Mouse (Mus musculus): ENCODE measurements around the gene a. TPM values are rescaled to one million over a fixed set of nuclear protein-coding genes. Genes with fewer than 3 reads are reported as not detected.
A peak's percentile ranks its signal among the peaks of the same experiment; 100 is the strongest.

The a gene
- polyA plus RNA-seq, 1 experiment from 2014 or later, result 3.8 TPM

DNA sequence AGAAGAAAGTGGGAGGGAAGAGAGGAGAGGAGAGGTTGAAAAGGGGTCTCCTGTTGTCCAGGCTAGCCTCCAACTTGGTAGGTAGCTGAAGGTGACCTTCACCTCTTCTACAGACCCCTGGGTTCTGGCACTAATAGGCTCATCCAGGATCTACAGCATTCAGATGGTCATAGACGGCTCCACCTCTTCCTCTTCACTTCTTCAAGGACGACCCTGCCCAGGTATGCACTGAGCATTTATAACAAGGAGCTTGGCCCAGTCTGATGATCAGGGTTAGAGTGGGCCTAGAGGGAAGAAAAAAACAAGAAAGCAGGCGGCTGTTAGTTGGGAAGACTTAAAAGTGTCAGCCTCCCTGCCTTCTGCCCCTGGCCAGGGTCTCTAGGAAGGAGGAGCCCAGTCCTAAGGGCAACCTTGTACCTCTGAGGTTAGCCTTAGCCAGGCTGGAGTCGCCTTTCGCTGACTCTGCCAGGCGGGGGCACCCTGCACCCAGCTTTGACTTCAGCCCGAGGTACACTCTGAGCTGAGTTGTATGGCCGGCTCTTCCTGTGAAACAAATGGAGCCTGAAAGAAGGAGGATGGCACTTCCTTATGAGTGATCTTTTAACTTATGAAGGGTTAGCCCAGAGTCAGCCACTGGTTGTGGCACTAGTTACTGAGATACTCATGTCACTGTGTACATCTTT is 291.1 kb downstream of the a start:
- Histone ChIP-seq H3K4me2 (ENCODE audit: low read length) (no peak overlapping the region), H3K9me3 (ENCODE audit: control insufficient read depth, low read length) (no peaks in the 10 kb centered on the region), H3K4me3 (replicated peaks; ENCODE audit: low read depth, low read length) (no peak overlapping the region), H3K27ac (replicated peaks; ENCODE audit: low read depth, low read length) (no peak overlapping the region), H3K9ac (replicated peaks; ENCODE audit: low read length) (no peak overlapping the region), H3K27me3 (ENCODE audit: control insufficient read depth, insufficient read depth, low read length) (no peaks in the 10 kb centered on the region), H3K4me1 (ENCODE audit: control insufficient read depth, insufficient read depth, low read length) (no peaks in the 10 kb centered on the region), H3K36me3 (ENCODE audit: control insufficient read depth, insufficient read depth, low read length) (no peaks in the 10 kb centered on the region)
- WGBS, result 21% methylated on average over 8 of the region's 8 CpGs
- ATAC-seq (ENCODE audit: low FRiP score, low TSS enrichment) (no peak), DNase-seq (peak; percentile 68)

DNA sequence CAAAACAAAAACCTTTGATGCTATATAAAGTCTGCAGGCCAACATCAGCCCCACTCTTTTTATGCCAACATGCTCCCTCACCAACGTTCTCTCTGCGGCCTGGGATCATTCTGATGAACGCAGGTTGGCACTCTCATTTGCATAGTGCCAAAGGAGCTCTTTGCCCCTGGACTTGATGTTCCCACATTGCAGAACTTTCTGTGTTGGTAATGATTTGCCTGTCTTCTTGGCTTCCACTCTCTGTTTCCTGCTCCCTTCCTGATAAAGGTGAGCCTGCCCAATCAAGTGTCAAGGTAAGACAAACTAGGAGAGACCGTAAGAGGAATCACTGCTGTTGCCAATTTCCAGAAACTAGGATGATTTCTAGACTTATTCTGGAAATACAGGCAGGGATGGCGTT is 293.3 kb downstream of the a start:
- Histone ChIP-seq H3K27ac (replicated peaks; ENCODE audit: low read depth, low read length) (no peak overlapping the region), H3K4me2 (ENCODE audit: low read length) (no peak overlapping the region), H3K4me3 (replicated peaks; ENCODE audit: low read depth, low read length) (no peak overlapping the region), H3K9me3 (ENCODE audit: control insufficient read depth, low read length) (no peaks in the 10 kb centered on the region), H3K27me3 (ENCODE audit: control insufficient read depth, insufficient read depth, low read length) (no peaks in the 10 kb centered on the region), H3K9ac (replicated peaks; ENCODE audit: low read length) (no peak overlapping the region), H3K4me1 (ENCODE audit: control insufficient read depth, insufficient read depth, low read length) (no peaks in the 10 kb centered on the region), H3K36me3 (ENCODE audit: control insufficient read depth, insufficient read depth, low read length) (no peaks in the 10 kb centered on the region)
- ATAC-seq (ENCODE audit: low FRiP score, low TSS enrichment) (no peak), DNase-seq (no peak)
- WGBS, result 89% methylated on average over 5 of the region's 5 CpGs

DNA sequence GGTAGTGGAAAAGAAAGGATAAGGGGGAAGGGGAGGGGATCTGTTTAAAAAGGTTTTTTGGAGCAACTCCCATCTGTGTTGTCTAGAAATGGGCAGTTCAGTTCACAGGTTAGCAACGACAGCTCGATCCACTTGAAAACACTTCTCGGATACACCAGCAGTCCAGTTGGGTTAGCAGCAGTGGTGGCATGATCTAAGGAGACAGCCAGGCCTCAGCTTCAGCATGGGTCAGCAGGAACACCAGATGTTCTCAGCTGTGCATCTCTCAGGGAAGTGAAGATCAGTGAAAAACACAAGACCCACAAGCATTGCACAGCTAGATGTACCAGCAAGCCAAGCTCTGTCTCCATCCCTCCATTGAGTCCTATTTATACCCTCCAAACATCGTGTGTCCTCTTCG is 295.1 kb downstream of the a start:
- 90% methylated on average over 5 of the region's 5 CpGs for WGBS
- no peak for ATAC-seq (ENCODE audit: low FRiP score, low TSS enrichment)
- Histone ChIP-seq H3K27me3 (ENCODE audit: control insufficient read depth, insufficient read depth, low read length) (no peaks in the 10 kb centered on the region), H3K4me1 (ENCODE audit: control insufficient read depth, insufficient read depth, low read length) (no peaks in the 10 kb centered on the region), H3K4me3 (replicated peaks; ENCODE audit: low read depth, low read length) (no peak overlapping the region), H3K9ac (replicated peaks; ENCODE audit: low read length) (no peak overlapping the region), H3K4me2 (ENCODE audit: low read length) (no peak overlapping the region), H3K36me3 (ENCODE audit: control insufficient read depth, insufficient read depth, low read length) (no peaks in the 10 kb centered on the region), H3K9me3 (ENCODE audit: control insufficient read depth, low read length) (no peaks in the 10 kb centered on the region), H3K27ac (replicated peaks; ENCODE audit: low read depth, low read length) (no peak overlapping the region)
- DNase-seq, result no peak

DNA sequence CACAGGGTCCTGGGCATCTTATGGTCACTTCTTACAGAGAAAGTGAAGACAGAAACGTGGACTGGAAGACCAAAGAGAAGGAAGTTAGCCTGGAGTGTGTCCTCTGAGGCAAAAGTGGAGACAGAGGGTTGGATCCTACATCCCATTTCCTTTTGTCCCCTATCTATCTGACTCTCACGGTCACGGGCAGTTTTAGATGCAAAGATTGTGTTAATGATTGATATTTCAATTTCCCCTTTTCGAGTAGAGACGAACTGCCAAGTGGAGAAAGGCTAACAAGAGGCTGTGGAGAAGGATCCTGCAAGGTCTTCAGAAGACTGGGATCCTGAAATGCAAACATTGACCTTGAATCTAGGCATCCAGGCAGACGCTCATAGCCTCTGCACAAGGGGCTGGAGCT is 297.1 kb downstream of the a start:
- H3K27me3 ChIP-seq (ENCODE audit: control insufficient read depth, insufficient read depth, low read length), result no peaks in the 10 kb centered on the region
- 87% methylated on average over 6 of the region's 6 CpGs for WGBS
- no peaks in the 10 kb centered on the region for H3K36me3 ChIP-seq (ENCODE audit: control insufficient read depth, insufficient read depth, low read length)
- H3K9ac ChIP-seq (replicated peaks; ENCODE audit: low read length), result no peak overlapping the region
- H3K4me2 ChIP-seq (ENCODE audit: low read length), result no peak overlapping the region
- no peak for DNase-seq
- H3K4me3 ChIP-seq (replicated peaks; ENCODE audit: low read depth, low read length), result no peak overlapping the region
- no peaks in the 10 kb centered on the region for H3K9me3 ChIP-seq (ENCODE audit: control insufficient read depth, low read length)
- no peak for ATAC-seq (ENCODE audit: low FRiP score, low TSS enrichment)
- H3K27ac ChIP-seq (replicated peaks; ENCODE audit: low read depth, low read length), result no peak overlapping the region
- H3K4me1 ChIP-seq (ENCODE audit: control insufficient read depth, insufficient read depth, low read length), result no peaks in the 10 kb centered on the region

DNA sequence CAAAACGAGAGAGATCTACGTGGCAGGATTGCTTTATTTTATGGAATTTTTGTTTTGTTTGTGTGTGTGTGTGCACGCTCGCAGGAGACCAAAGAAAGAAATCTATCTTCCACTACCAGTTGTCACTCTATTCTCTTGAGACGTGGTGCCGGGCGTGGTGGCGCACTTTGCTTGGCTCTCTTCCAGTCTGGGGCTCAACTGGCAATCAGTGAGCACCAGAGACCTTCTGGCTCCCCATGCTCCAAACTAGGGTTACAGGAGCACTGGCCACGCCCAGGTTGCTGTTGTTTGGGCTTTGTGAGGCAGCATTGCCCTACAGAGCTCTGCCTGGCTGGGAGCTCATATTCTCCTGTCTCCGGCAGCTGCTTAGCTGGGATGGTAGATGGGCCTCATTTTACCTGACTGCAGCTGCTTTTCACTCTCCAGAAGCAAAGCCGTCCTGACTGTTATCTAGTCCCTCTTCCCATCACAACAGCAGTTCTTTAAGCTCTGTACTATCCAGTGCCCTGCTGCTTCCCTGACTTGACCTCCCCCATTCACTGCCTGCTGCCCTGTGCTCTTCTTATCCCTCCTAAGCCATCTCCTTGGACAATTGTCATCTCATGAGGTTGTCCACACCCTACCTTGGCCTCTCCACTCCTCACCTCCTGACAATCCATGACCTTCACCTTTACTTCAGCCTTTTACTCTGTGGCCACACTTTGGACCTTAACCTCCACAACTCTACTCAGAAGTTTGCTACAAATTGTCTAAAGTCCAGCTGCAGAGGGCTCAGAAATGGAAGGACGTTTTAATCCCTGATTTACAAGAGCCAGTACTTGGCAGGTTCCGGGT is 299.9 kb downstream of the a start:
- DNase-seq (peak; percentile 1), ATAC-seq (ENCODE audit: low FRiP score, low TSS enrichment) (no peak)
- H3K4me2 ChIP-seq (ENCODE audit: low read length), result no peak overlapping the region

DNA sequence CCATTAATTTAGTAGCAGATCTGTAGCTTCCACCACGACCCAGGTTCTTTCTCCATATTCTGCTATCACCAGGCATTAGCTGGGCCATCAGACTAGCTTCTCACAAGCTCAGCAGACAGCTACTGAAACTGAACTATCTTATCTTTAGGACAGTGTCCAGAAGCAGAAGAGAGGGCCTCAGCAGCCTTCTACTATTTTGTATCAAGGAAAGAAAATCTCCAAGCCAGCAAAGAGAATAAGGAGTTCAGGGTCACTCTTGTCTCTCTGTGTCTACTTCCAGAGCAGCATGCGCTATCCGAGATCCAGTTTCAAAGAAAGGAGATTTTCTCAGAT is 300.5 kb downstream of the a start:
- WGBS, result 82% methylated on average over 3 of the region's 3 CpGs
- H3K4me3 ChIP-seq (replicated peaks; ENCODE audit: low read depth, low read length), result no peak overlapping the region
- DNase-seq, result no peak
- no peaks in the 10 kb centered on the region for H3K9me3 ChIP-seq (ENCODE audit: control insufficient read depth, low read length)
- no peak for ATAC-seq (ENCODE audit: low FRiP score, low TSS enrichment)
- H3K27ac ChIP-seq (replicated peaks; ENCODE audit: low read depth, low read length), result no peak overlapping the region
- H3K4me1 ChIP-seq (ENCODE audit: control insufficient read depth, insufficient read depth, low read length), result no peaks in the 10 kb centered on the region
- H3K27me3 ChIP-seq (ENCODE audit: control insufficient read depth, insufficient read depth, low read length), result no peaks in the 10 kb centered on the region
- H3K4me2 ChIP-seq (ENCODE audit: low read length), result no peak overlapping the region
- no peak overlapping the region for H3K9ac ChIP-seq (replicated peaks; ENCODE audit: low read length)
- H3K36me3 ChIP-seq (ENCODE audit: control insufficient read depth, insufficient read depth, low read length), result no peaks in the 10 kb centered on the region

More for the DNA sequence above, 299.9 kb downstream of the a start:
- no peaks in the 10 kb centered on the region for H3K36me3 ChIP-seq (ENCODE audit: control insufficient read depth, insufficient read depth, low read length)
- WGBS, result 63% methylated on average over 13 of the region's 13 CpGs
- H3K9ac ChIP-seq (replicated peaks; ENCODE audit: low read length), result no peak overlapping the region
- no peaks in the 10 kb centered on the region for H3K27me3 ChIP-seq (ENCODE audit: control insufficient read depth, insufficient read depth, low read length)
- H3K4me1 ChIP-seq (ENCODE audit: control insufficient read depth, insufficient read depth, low read length), result no peaks in the 10 kb centered on the region
- H3K4me3 ChIP-seq (replicated peaks; ENCODE audit: low read depth, low read length), result no peak overlapping the region
- H3K9me3 ChIP-seq (ENCODE audit: control insufficient read depth, low read length), result no peaks in the 10 kb centered on the region
- H3K27ac ChIP-seq (replicated peaks; ENCODE audit: low read depth, low read length), result no peak overlapping the region

DNA sequence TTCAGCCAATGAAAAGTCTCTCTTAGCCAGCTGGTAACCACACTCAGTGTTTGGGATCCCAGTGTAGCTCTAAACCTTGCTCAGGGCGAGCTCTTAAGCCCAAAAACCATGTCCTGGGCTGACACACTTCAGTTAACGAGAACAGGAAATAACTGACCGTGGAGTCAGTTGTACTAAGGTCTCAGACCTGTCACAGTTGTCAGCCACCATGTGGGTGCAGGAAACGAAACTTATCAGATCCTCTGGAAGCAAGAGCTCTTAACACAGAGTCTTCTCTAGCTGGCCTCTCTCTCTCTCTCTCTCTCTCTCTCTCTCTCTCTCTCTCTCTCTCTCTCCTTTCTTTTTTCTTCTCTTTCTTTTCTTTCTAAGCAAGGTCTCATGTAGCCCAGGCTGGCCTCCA is 302.2 kb downstream of the a start:
- ATAC-seq (ENCODE audit: low FRiP score, low TSS enrichment), result no peak
- WGBS, result 62% methylated on average over 4 of the region's 4 CpGs

DNA sequence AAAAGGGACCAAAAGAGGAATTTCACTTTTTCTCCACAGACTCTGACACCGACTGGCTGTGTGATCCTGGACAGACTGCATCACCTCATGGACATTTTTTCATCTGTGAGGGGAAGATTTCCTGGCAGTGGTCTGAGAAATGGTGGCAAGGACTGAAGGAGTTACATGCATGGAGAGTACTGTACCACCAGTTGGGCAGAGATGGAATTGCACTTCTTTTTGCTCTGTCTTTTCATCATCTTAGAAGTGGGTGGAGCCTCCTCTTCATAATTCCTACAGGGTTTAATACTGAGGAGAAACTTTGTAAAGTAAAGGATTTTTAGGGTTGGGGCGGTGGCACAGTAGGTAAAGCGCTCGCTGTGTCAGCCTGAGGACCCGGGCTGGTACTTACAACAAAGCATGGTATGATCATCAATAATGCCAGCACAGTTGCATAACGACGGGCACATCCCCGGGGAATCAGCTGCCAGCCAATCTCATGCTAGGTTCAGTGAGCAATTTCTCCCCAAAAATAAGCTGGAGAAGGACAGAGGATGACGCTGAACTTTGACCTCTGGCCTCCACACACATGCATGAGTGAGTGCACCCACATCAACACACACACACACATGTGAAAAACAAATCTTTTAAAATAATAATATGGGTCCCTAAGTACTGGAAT is 307.6 kb downstream of the a start:
- no peak overlapping the region for H3K4me2 ChIP-seq (ENCODE audit: low read length)
- no peak overlapping the region for H3K4me3 ChIP-seq (replicated peaks; ENCODE audit: low read depth, low read length)
- 83% methylated on average over 9 of the region's 9 CpGs for whole genome bisulfite sequencing
- no peak overlapping the region for H3K27ac ChIP-seq (replicated peaks; ENCODE audit: low read depth, low read length)
- no peaks in the 10 kb centered on the region for H3K36me3 ChIP-seq (ENCODE audit: control insufficient read depth, insufficient read depth, low read length)
- no peaks in the 10 kb centered on the region for H3K27me3 ChIP-seq (ENCODE audit: control insufficient read depth, insufficient read depth, low read length)
- ATAC-seq (ENCODE audit: low FRiP score, low TSS enrichment) (no peak), DNase-seq (peak; percentile 24)
- H3K9me3 ChIP-seq (ENCODE audit: control insufficient read depth, low read length), result no peaks in the 10 kb centered on the region
- H3K9ac ChIP-seq (replicated peaks; ENCODE audit: low read length), result no peak overlapping the region
- peaks cover 6% of the 10 kb centered on the region; the same call in 1 of the 2 replicates for H3K4me1 ChIP-seq (ENCODE audit: control insufficient read depth, insufficient read depth, low read length)

More for the DNA sequence above, 302.2 kb downstream of the a start:
- DNase-seq, result no peak
- H3K4me2 ChIP-seq (ENCODE audit: low read length), result no peak overlapping the region
- H3K27ac ChIP-seq (replicated peaks; ENCODE audit: low read depth, low read length), result no peak overlapping the region
- no peak overlapping the region for H3K4me3 ChIP-seq (replicated peaks; ENCODE audit: low read depth, low read length)
- H3K27me3 ChIP-seq (ENCODE audit: control insufficient read depth, insufficient read depth, low read length), result no peaks in the 10 kb centered on the region
- no peaks in the 10 kb centered on the region for H3K9me3 ChIP-seq (ENCODE audit: control insufficient read depth, low read length)
- no peaks in the 10 kb centered on the region for H3K4me1 ChIP-seq (ENCODE audit: control insufficient read depth, insufficient read depth, low read length)
- H3K9ac ChIP-seq (replicated peaks; ENCODE audit: low read length), result no peak overlapping the region
- H3K36me3 ChIP-seq (ENCODE audit: control insufficient read depth, insufficient read depth, low read length), result no peaks in the 10 kb centered on the region

Data from midbrain, embryonic 14.5 days (tissue).